Mouse (Mus musculus) G1E (cell line): ENCODE measurements around the gene Alg1. TPM values are rescaled to one million over a fixed set of nuclear protein-coding genes. Genes with fewer than 3 reads are reported as not detected.

Experiments
- ATAC-seq: 2 replicates; pipeline ENCODE4 v1.8.0; 2016; ENCODE audit warnings: mild to moderate bottlenecking; ENCODE audit not compliant: insufficient number of reproducible peaks, poor library complexity, low FRiP score, severe bottlenecking; ENCODE audit errors: extremely low read depth
- DNase-seq: peaks from one replicate; pipeline ENCODE4 v3.0.0; 2012; ENCODE audit warnings: low spot score
- H3K27me3 ChIP-seq: 2 replicates; pipeline ENCODE4 v1.6.1; 2012; ENCODE audit warnings: mild to moderate bottlenecking, low read length, inconsistent platforms; ENCODE audit not compliant: insufficient read depth
- H3K36me3 ChIP-seq: replicated peaks from 2 replicates; pipeline ENCODE3; 2012; ENCODE audit warnings: mild to moderate bottlenecking, inconsistent platforms
- H3K4me1 ChIP-seq: 2 replicates; pipeline ENCODE4 v1.6.1; 2012; ENCODE audit warnings: low read depth, low read length, inconsistent platforms, mixed read lengths; ENCODE audit not compliant: insufficient read depth
- H3K4me3 ChIP-seq: 2 replicates; pipeline ENCODE4 v1.5.1; 2012; ENCODE audit warnings: low read depth, mild to moderate bottlenecking, inconsistent platforms, low read length, moderate library complexity, mixed read lengths
- H3K9me3 ChIP-seq: replicated peaks from 2 replicates; pipeline ENCODE4 v1.6.1; 2012; ENCODE audit warnings: inconsistent platforms
- CTCF ChIP-seq: IDR thresholded peaks from 2 replicates; pipeline ENCODE4 v1.5.1; 2012; ENCODE audit warnings: low read depth, low read length, inconsistent platforms, mixed read lengths
- GATA1 ChIP-seq: IDR thresholded peaks from 2 replicates; pipeline ENCODE4 v1.6.1; 2012; ENCODE audit warnings: borderline replicate concordance, low read length, inconsistent platforms, mixed read lengths
- GATA2 ChIP-seq: IDR thresholded peaks from 2 replicates; pipeline ENCODE4 v1.6.1; 2012; ENCODE audit warnings: low read depth, low read length, inconsistent platforms, borderline replicate concordance
- POLR2AphosphoS5 ChIP-seq: IDR thresholded peaks from 2 replicates; pipeline ENCODE4 v1.6.1; 2012; ENCODE audit warnings: low read depth, low read length, inconsistent platforms; ENCODE audit not compliant: insufficient replicate concordance
- TAL1 ChIP-seq: conservative IDR thresholded peaks from 2 replicates; pipeline ENCODE4 v1.6.1; 2012; ENCODE audit warnings: low read depth, low read length, inconsistent platforms, mixed read lengths
- polyA plus RNA-seq: library from polyadenylated mRNA; stranded (reverse); fragments of >175 nt; gene quantifications from 2 replicates; pipeline ENCODE4 v1.2.3, GENCODE M21; 2012
- total RNA-seq, 2 experiments: library from RNA; stranded (forward) in 1 of 2; stranded (reverse) in 1 of 2; fragments of 200-1000 nt in 1 of 2; fragments of >200 nt in 1 of 2; fragmentation: Nextera tagmentation in 1 of 2; gene quantifications; 2 replicates each; pipeline ENCODE4 v1.2.3; 2014 to 2017

Alg1 gene
- total and polyA plus RNA-seq, 3 experiments: 5.3 to 19.6 (median 13.4) TPM

DNA sequence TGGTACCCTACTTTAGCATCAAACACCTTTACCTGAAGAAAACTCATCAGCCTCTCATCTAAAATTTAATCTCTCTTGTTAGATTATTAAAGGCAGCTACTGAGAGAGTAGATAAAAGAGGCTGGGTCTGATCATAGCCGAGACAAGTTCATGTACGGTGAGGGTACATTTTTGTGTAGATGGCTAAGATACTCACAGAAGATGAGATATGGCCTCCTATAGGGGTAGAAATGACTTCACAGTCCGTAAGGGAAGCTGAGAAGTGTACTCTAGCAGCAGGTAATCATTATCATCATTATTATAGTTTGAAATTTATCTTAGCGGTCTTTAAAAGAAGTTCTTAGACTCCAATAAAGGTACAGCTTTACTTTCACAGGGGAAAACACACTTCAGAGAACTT lies 439 bp upstream of the Alg1 start:
- Histone ChIP-seq H3K36me3 (peaks cover 31% of the 10 kb centered on the region), H3K9me3 (no peaks in the 10 kb centered on the region), H3K4me1 (peaks cover 25% of the 10 kb centered on the region), H3K27me3 (no peaks in the 10 kb centered on the region), H3K4me3 (no peak overlapping the region; the same call in 1 of the 2 replicates)
- DNase-seq (no peak), ATAC-seq (0 out of 2 replicates have a peak, but pooled peaks have one; percentile 6)
- TF ChIP-seq TAL1: no peak
- no peak for TF ChIP-seq GATA1
- TF ChIP-seq POLR2AphosphoS5: no peak
- no peak for TF ChIP-seq CTCF
- TF ChIP-seq GATA2: no peak

GRCm38 (mm10) chr16:5242355-5242754 lies 8.9 kb downstream of the Alg1 start:
- H3K36me3 ChIP-seq: peaks cover 98% of the 10 kb centered on the region
- H3K9me3 ChIP-seq: no peaks in the 10 kb centered on the region
- no peak for TF ChIP-seq TAL1
- TF ChIP-seq POLR2AphosphoS5: no peak
- no peak for TF ChIP-seq CTCF
- TF ChIP-seq GATA2: no peak
- no peak for TF ChIP-seq GATA1
- no peak for ATAC-seq
- peaks cover 8% of the 10 kb centered on the region; the same call in 1 of the 2 replicates for H3K4me1 ChIP-seq
- no peak overlapping the region for H3K4me3 ChIP-seq
- no peak for DNase-seq
- no peaks in the 10 kb centered on the region for H3K27me3 ChIP-seq

DNA sequence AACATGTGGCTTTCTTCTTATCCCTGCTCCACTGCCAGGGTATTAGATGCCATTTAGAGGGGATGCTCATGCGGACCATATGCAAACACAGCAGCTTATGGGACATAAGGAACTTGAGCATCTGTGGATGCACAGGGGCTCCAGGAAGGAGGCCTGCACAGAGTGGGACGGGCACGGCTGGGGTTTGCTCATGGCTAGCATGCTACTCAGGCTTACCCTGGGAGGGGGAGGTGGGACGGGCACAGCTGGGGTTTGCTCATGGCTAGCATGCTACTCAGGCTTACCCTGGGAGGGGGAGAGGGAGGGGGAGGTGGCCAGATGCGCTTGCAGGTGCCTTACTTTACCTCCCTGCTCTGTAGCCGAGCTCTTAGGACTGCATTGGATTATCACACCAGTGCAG lies 9.5 kb downstream of the Alg1 start:
- TF ChIP-seq GATA1 (no peak), TAL1 (no peak), GATA2 (no peak), CTCF (no peak)
- peaks cover 8% of the 10 kb centered on the region; the same call in 1 of the 2 replicates for H3K4me1 ChIP-seq
- no peaks in the 10 kb centered on the region for H3K9me3 ChIP-seq
- DNase-seq: no peak
- no peak for ATAC-seq
- no peak overlapping the region for H3K4me3 ChIP-seq
- no peaks in the 10 kb centered on the region for H3K27me3 ChIP-seq
- peaks cover 98% of the 10 kb centered on the region for H3K36me3 ChIP-seq

DNA sequence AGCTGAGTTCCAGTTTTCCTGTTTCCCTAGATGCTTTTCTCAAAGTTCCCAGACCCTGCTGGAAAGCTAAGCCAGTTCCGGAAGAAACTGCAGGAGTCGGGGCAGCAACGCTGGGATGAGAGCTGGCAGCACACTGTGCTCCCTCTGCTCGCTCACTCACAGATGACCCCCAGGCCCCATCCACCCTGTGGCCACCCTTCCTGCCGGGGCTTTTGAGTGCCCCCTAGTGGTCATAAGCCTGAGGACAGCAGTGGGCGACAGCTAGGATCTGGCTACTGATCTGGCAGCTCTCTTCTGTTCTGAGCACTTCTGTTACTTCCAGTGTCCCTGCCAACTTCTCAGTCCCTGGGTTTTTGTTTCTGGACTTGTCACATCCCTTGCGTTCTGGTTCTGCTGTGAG lies 11.0 kb downstream of the Alg1 start:
- Histone ChIP-seq H3K4me3 (no peak overlapping the region), H3K36me3 (peaks cover 98% of the 10 kb centered on the region), H3K27me3 (no peaks in the 10 kb centered on the region), H3K4me1 (peaks cover 8% of the 10 kb centered on the region; the same call in 1 of the 2 replicates), H3K9me3 (no peaks in the 10 kb centered on the region)
- ATAC-seq (no peak), DNase-seq (peak; percentile 50)
- TF ChIP-seq GATA2 (no peak), CTCF (peak; percentile 69)

DNA sequence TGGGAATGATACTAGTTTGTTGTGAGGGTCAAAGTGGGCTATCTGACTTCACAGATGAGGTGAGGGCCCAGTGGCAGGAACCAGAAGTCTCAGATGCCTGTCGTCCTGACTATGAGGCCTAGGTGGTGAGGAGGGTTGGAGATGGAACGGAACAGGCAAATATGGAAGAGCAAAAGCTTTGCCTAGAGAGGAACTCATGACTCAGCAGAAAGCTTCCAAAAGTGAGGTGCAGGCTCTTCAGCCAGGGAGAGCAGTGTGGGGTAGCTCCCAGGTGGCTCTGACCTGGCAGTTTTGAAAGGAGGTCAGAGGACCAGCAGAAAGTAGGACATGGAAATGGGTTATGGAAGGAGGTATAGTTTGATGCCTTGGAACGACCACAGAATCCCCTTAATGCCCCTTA lies 17.5 kb downstream of the Alg1 start:
- TF ChIP-seq CTCF: no peak
- TF ChIP-seq GATA2: no peak
- no peak for TF ChIP-seq TAL1
- TF ChIP-seq POLR2AphosphoS5: no peak
- TF ChIP-seq GATA1: no peak
- H3K9me3 ChIP-seq: no peaks in the 10 kb centered on the region
- H3K36me3 ChIP-seq: peaks cover 80% of the 10 kb centered on the region
- DNase-seq (no peak), ATAC-seq (no peak)
- no peaks in the 10 kb centered on the region for H3K27me3 ChIP-seq
- H3K4me1 ChIP-seq: peaks cover 29% of the 10 kb centered on the region
- H3K4me3 ChIP-seq: no peak overlapping the region

DNA sequence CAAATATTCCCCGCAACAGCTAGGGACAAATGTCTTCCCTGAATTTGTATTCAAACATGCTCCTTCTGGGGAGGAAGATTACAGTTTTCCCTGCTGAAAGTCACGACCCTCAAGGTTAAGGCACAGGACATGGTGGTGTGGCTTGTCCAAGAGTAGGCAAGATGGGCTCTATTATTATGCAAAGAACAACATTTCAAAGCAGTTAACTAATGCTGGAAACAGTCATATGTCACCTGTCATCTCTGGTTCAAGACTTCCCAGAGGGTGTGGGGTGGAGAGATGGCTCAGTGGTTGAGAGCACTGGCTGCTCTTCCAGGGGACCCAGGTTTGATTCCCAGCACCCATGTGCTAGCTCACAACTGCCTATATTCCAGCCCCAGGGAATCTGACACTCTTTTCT lies 18.8 kb downstream of the Alg1 start:
- TF ChIP-seq GATA2: no peak
- TF ChIP-seq POLR2AphosphoS5: no peak
- no peak for TF ChIP-seq CTCF
- TF ChIP-seq GATA1: no peak
- no peak for TF ChIP-seq TAL1
- Histone ChIP-seq H3K4me1 (peaks cover 36% of the 10 kb centered on the region), H3K36me3 (peaks cover 69% of the 10 kb centered on the region), H3K9me3 (no peaks in the 10 kb centered on the region), H3K4me3 (no peak overlapping the region), H3K27me3 (peaks cover 1% of the 10 kb centered on the region; the same call in 1 of the 2 replicates)
- DNase-seq: no peak
- no peak for ATAC-seq

GRCm38 (mm10) chr16:5254346-5255025 lies 21.1 kb downstream of the Alg1 start:
- ATAC-seq: peak; percentile 61
- DNase-seq: peak; percentile 83
- TF ChIP-seq GATA1 (no peak), CTCF (peak; percentile 97), POLR2AphosphoS5 (no peak), TAL1 (no peak)
- Histone ChIP-seq H3K27me3 (peaks cover 3% of the 10 kb centered on the region), H3K9me3 (no peaks in the 10 kb centered on the region), H3K4me3 (peak overlapping the region; percentile 73), H3K36me3 (peaks cover 46% of the 10 kb centered on the region), H3K4me1 (peaks cover 36% of the 10 kb centered on the region)
